Mouse (Mus musculus): ENCODE measurements around the gene Renbp. TPM values are rescaled to one million over a fixed set of nuclear protein-coding genes. Genes with fewer than 3 reads are reported as not detected.

Renbp gene
- polyA plus RNA-seq, 1 experiment from 2014 or later: 14.9 TPM

- Histone ChIP-seq H3K9ac (replicated peaks) (peak overlapping the region; percentile 60), H3K9me3 (no peaks in the 10 kb centered on the region), H3K4me3 (peak overlapping the region; percentile 49), H3K36me3 (no peaks in the 10 kb centered on the region), H3K27ac (replicated peaks) (no peak overlapping the region; the same call in 1 of the 2 replicates), H3K4me1 (no peaks in the 10 kb centered on the region), H3K4me2 (replicated peaks) (peak overlapping the region; percentile 63), H3K27me3 (peaks cover 23% of the 10 kb centered on the region)
- 19% methylated on average over 42 of the region's 48 CpGs for WGBS
- peak; percentile 58 for ATAC-seq (ENCODE audit: low FRiP score, low read depth)
These were observed 50.2 kb downstream of the Renbp start for GRCm38 (mm10) chrX:73880194-73881035.

GRCm38 (mm10) chrX:73877014-73877413, 53.6 kb downstream of the Renbp start:
- WGBS: 83% methylated on average over 1 of the region's 1 CpGs
- H3K4me2 ChIP-seq (replicated peaks): peak overlapping the region; percentile 13; the same call in 1 of the 2 replicates
- H3K27ac ChIP-seq (replicated peaks): no peak overlapping the region
- H3K9me3 ChIP-seq: no peaks in the 10 kb centered on the region
- no peak for ATAC-seq (ENCODE audit: low FRiP score, low read depth)
- H3K4me3 ChIP-seq: no peak overlapping the region
- no peaks in the 10 kb centered on the region for H3K36me3 ChIP-seq
- peaks cover 23% of the 10 kb centered on the region for H3K27me3 ChIP-seq
- H3K9ac ChIP-seq (replicated peaks): no peak overlapping the region
- H3K4me1 ChIP-seq: no peaks in the 10 kb centered on the region

GRCm38 (mm10) chrX:73875881-73876280, 54.8 kb downstream of the Renbp start:
- Histone ChIP-seq H3K27me3 (peaks cover 18% of the 10 kb centered on the region), H3K9me3 (no peaks in the 10 kb centered on the region), H3K4me1 (no peaks in the 10 kb centered on the region), H3K27ac (replicated peaks) (no peak overlapping the region), H3K36me3 (no peaks in the 10 kb centered on the region), H3K4me3 (no peak overlapping the region), H3K9ac (replicated peaks) (no peak overlapping the region), H3K4me2 (replicated peaks) (peak overlapping the region; percentile 13; the same call in 1 of the 2 replicates)
- ATAC-seq (ENCODE audit: low FRiP score, low read depth): no peak
- WGBS: 72% methylated on average over 2 of the region's 2 CpGs

Other genes starting within 250 kb of the Renbp start
- 117 and 119 TPM in 2 replicates for gene Bcap31, start 214.7 kb downstream of the Renbp start, polyA plus RNA-seq (2016; fragmentation: Nextera tagmentation; extraction: Ambion mirVana)
- gene Abcd1, start 214.3 kb downstream of the Renbp start, polyA plus RNA-seq (2016; fragmentation: Nextera tagmentation; extraction: Ambion mirVana): 10.2 and 13.7 TPM in 2 replicates
- 0.11 and 0.16 TPM in 2 replicates for gene Plxnb3, start 173.8 kb downstream of the Renbp start, polyA plus RNA-seq (2016; fragmentation: Nextera tagmentation; extraction: Ambion mirVana)
- gene Srpk3, start 156.4 kb downstream of the Renbp start, polyA plus RNA-seq (2016; fragmentation: Nextera tagmentation; extraction: Ambion mirVana): 1.1 and 1.4 TPM in 2 replicates
- gene Idh3g, start 144.0 kb downstream of the Renbp start, polyA plus RNA-seq (2016; fragmentation: Nextera tagmentation; extraction: Ambion mirVana): 166 and 169 TPM in 2 replicates
- 118 and 119 TPM in 2 replicates for gene Ssr4, start 143.8 kb downstream of the Renbp start, polyA plus RNA-seq (2016; fragmentation: Nextera tagmentation; extraction: Ambion mirVana)
- 2.4 and 2.5 TPM in 2 replicates for gene Pdzd4, start 105.9 kb downstream of the Renbp start, polyA plus RNA-seq (2016; fragmentation: Nextera tagmentation; extraction: Ambion mirVana)
- 0.30 and 0.34 TPM in 2 replicates for gene Avpr2, start 38.7 kb downstream of the Renbp start, polyA plus RNA-seq (2016; fragmentation: Nextera tagmentation; extraction: Ambion mirVana)
- gene L1cam, start 34.7 kb downstream of the Renbp start, polyA plus RNA-seq (2016; fragmentation: Nextera tagmentation; extraction: Ambion mirVana): 34.9 and 42.6 TPM in 2 replicates
- 2.6 and 2.8 TPM in 2 replicates for gene Arhgap4, start 9.0 kb downstream of the Renbp start, polyA plus RNA-seq (2016; fragmentation: Nextera tagmentation; extraction: Ambion mirVana)
- 119 and 123 TPM in 2 replicates for gene Naa10, start 8.9 kb downstream of the Renbp start, polyA plus RNA-seq (2016; fragmentation: Nextera tagmentation; extraction: Ambion mirVana)
- gene Hcfc1, start 35.5 kb upstream of the Renbp start, polyA plus RNA-seq (2016; fragmentation: Nextera tagmentation; extraction: Ambion mirVana): 81.9 and 88.5 TPM in 2 replicates
- gene Irak1, start 93.1 kb upstream of the Renbp start, polyA plus RNA-seq (2016; fragmentation: Nextera tagmentation; extraction: Ambion mirVana): 56.9 and 59.7 TPM in 2 replicates
- not detected in 2 replicates for gene Opn1mw, start 196.6 kb upstream of the Renbp start, polyA plus RNA-seq (2016; fragmentation: Nextera tagmentation; extraction: Ambion mirVana)
- gene Mecp2, start 204.5 kb upstream of the Renbp start, polyA plus RNA-seq (2016; fragmentation: Nextera tagmentation; extraction: Ambion mirVana): 17.8 and 19.7 TPM in 2 replicates
- gene Tex28, start 237.0 kb upstream of the Renbp start, polyA plus RNA-seq (2016; fragmentation: Nextera tagmentation; extraction: Ambion mirVana): not detected in 2 replicates
- 0.06 and 0.09 TPM in 2 replicates for gene Tktl1, start 246.4 kb upstream of the Renbp start, polyA plus RNA-seq (2016; fragmentation: Nextera tagmentation; extraction: Ambion mirVana)